14 mouse cellular contexts compared by ENCODE assay signal in genomic region chr17:32365296-32365695, GRCm38 (mm10). TPM values are rescaled to one million over a fixed set of nuclear protein-coding genes. Genes with fewer than 3 reads are reported as not detected.
DNase-seq lines count a peak whose midpoint lies in the region; ATAC-seq and TF ChIP-seq lines count a peak whose summit lies in the region.
"Had no signal": no experiment of that assay in that cellular context is flagged by ENCODE, and none has a peak within 500 bp of the region (broad histone marks: within the 10 kb centered on the region; RNA-seq: fewer than 3 reads in every experiment).

No protein-coding gene starts in this region.

- peak overlapping the region; percentile 89 for H3K4me3 ChIP-seq in gastrocnemius, adult 2 months
- H3K4me3 ChIP-seq in lung, postnatal 0 days (ENCODE audit: low read depth, low read length), result no peak overlapping the region
- H3K4me3 ChIP-seq in limb, embryonic 13.5 days, result no peak overlapping the region
- H3K4me3 ChIP-seq in neural tube, embryonic 13.5 days, result no peak overlapping the region

- H3K27ac ChIP-seq in gastrocnemius, adult 2 months, result peak overlapping the region; percentile 87
- 0 out of 2 replicates have a peak overlapping the region, but pooled peaks have one; percentile 5 for H3K27ac ChIP-seq in lung, postnatal 0 days (ENCODE audit: low read length)
- H3K27ac ChIP-seq in limb, embryonic 13.5 days, result no peak overlapping the region
- peak overlapping the region; percentile 72 for H3K27ac ChIP-seq in neural tube, embryonic 13.5 days (replicated peaks)

- H3K4me1 ChIP-seq in lung, postnatal 0 days (ENCODE audit: insufficient read depth, low read depth, low read length), result peaks cover 15% of the 10 kb centered on the region; the same call in 1 of the 2 replicates
- peaks cover 29% of the 10 kb centered on the region for H3K4me1 ChIP-seq in limb, embryonic 13.5 days
- peaks cover 33% of the 10 kb centered on the region for H3K4me1 ChIP-seq in neural tube, embryonic 13.5 days (replicated peaks)

- no peaks in the 10 kb centered on the region for H3K27me3 ChIP-seq in lung, postnatal 0 days (replicated peaks; ENCODE audit: insufficient read depth, low read length)
- H3K27me3 ChIP-seq in limb, embryonic 13.5 days, result no peaks in the 10 kb centered on the region
- H3K27me3 ChIP-seq in neural tube, embryonic 13.5 days, result no peaks in the 10 kb centered on the region

- no peak overlapping the region for H3K9ac ChIP-seq in lung, postnatal 0 days (replicated peaks; ENCODE audit: low read depth)
- H3K9ac ChIP-seq in limb, embryonic 13.5 days, result no peak overlapping the region
- no peak overlapping the region for H3K9ac ChIP-seq in neural tube, embryonic 13.5 days

- intact Hi-C loops in gastrocnemius, adult 2 months (cut with DNase I), result no loop called here

- WGBS in lung, postnatal 0 days, result 82% methylated on average over 1 of the region's 1 CpGs
- WGBS in limb, embryonic 13.5 days, result 83% methylated on average over 1 of the region's 1 CpGs
- 88% methylated on average over 1 of the region's 1 CpGs for whole genome bisulfite sequencing in neural tube, embryonic 13.5 days

- ATAC-seq in lung, postnatal 0 days, result no peak
- ATAC-seq in limb, embryonic 13.5 days (ENCODE audit: low FRiP score, low read depth), result no peak
- ATAC-seq in neural tube, embryonic 13.5 days (ENCODE audit: low read depth), result no peak

- no peak for DNase-seq in gastrocnemius, adult 2 months
- DNase-seq in gastrocnemius, postnatal 4 days (ENCODE audit: low spot score in 2 of 2), result no peak
- no peak for DNase-seq in lung, postnatal 0 days (ENCODE audit: low spot score)
- DNase-seq in lung, adult 18-20 months, result no peak
- no peak for DNase-seq in gastrocnemius, postnatal 25 days
- DNase-seq in lung, postnatal 36 days, result no peak
- DNase-seq: B cell, adult 2 months; cerebellum, postnatal 14 days; gastrocnemius, postnatal 10 days; thymus, postnatal 36 days had no signal

- TF ChIP-seq CTCF in gastrocnemius, adult 2 months (IDR thresholded peaks at IDR 0.05), result no peak
- TF ChIP-seq CTCF in lung, postnatal 0 days (IDR thresholded peaks at IDR 0.05), result no peak

- no peak for TF ChIP-seq EP300 in lung, postnatal 0 days (IDR thresholded peaks at IDR 0.05)

- H3K4me2 ChIP-seq in lung, postnatal 0 days (replicated peaks; ENCODE audit: low read depth, low read length), result no peak overlapping the region
- H3K4me2 ChIP-seq in limb, embryonic 13.5 days (replicated peaks), result peak overlapping the region; percentile 57; the same call in 1 of the 2 replicates
- H3K4me2 ChIP-seq in neural tube, embryonic 13.5 days, result no peak overlapping the region

- H3K9me3 ChIP-seq in lung, postnatal 0 days (ENCODE audit: low read length), result no peaks in the 10 kb centered on the region
- H3K9me3 ChIP-seq in limb, embryonic 13.5 days, result no peaks in the 10 kb centered on the region
- H3K9me3 ChIP-seq in neural tube, embryonic 13.5 days, result no peaks in the 10 kb centered on the region

- peaks cover 13% of the 10 kb centered on the region; the same call in 1 of the 2 replicates for H3K36me3 ChIP-seq in lung, postnatal 0 days (ENCODE audit: insufficient read depth, low read length)
- peaks cover 26% of the 10 kb centered on the region for H3K36me3 ChIP-seq in limb, embryonic 13.5 days
- H3K36me3 ChIP-seq in neural tube, embryonic 13.5 days, result peaks cover 43% of the 10 kb centered on the region

RNA-seq across cellular contexts. Expression of gene Akap8l, which starts 14.9 kb away (rescaled TPM):
- 10 to 100 TPM; 34.5 to 43.4 TPM for total RNA-seq in gastrocnemius, adult 2 months (2021)
- 10 to 100 TPM; 36.7 to 50.5 TPM for total RNA-seq in gastrocnemius, postnatal 4 days (2021)
- 59.9 and 66.3 TPM in 2 replicates for polyA plus RNA-seq in lung, postnatal 0 days (2015; fragmentation: Nextera tagmentation; extraction: Ambion mirVana)
- polyA plus RNA-seq in limb, embryonic 13.5 days (2015; fragmentation: Nextera tagmentation; extraction: Ambion mirVana), result 106 and 116 TPM in 2 replicates
- polyA plus RNA-seq in neural tube, embryonic 13.5 days (2015; fragmentation: Nextera tagmentation; extraction: Ambion mirVana), result 153 and 154 TPM in 2 replicates
- 10 to 100 TPM; 26.0 to 33.3 TPM for total RNA-seq in gastrocnemius, postnatal 25 days (2021)

RNA-seq across cellular contexts. Expression of gene Wiz, which starts 23.9 kb away (rescaled TPM):
- 10 to 100 TPM; 13.0 to 13.7 TPM for total RNA-seq in gastrocnemius, adult 2 months (2021)
- 10 to 100 TPM; 32.6 to 34.3 TPM for total RNA-seq in gastrocnemius, postnatal 4 days (2021)
- 12.1 and 12.8 TPM in 2 replicates for polyA plus RNA-seq in lung, postnatal 0 days (2015; fragmentation: Nextera tagmentation; extraction: Ambion mirVana)
- 23.4 and 25.2 TPM in 2 replicates for polyA plus RNA-seq in limb, embryonic 13.5 days (2015; fragmentation: Nextera tagmentation; extraction: Ambion mirVana)
- polyA plus RNA-seq in neural tube, embryonic 13.5 days (2015; fragmentation: Nextera tagmentation; extraction: Ambion mirVana), result 33.2 and 39.8 TPM in 2 replicates
- 10 to 100 TPM; 10.9 TPM for total RNA-seq in gastrocnemius, postnatal 25 days (2021)

RNA-seq across cellular contexts. Expression of gene Rasal3, which starts 38.1 kb away (rescaled TPM):
- under 1 TPM; 0.06 to 0.31 TPM for total RNA-seq in gastrocnemius, adult 2 months (2021)
- total RNA-seq in gastrocnemius, postnatal 4 days (2021), result 1 to 10 TPM in 1 of 2 experiments, under 1 TPM in 1; 0.47 to 1.5 TPM
- 0.79 and 1.2 TPM in 2 replicates for polyA plus RNA-seq in lung, postnatal 0 days (2015; fragmentation: Nextera tagmentation; extraction: Ambion mirVana)
- 0.85 and 1.1 TPM in 2 replicates for polyA plus RNA-seq in limb, embryonic 13.5 days (2015; fragmentation: Nextera tagmentation; extraction: Ambion mirVana)
- polyA plus RNA-seq in neural tube, embryonic 13.5 days (2015; fragmentation: Nextera tagmentation; extraction: Ambion mirVana), result 0.54 and 0.71 TPM in 2 replicates
- total RNA-seq in gastrocnemius, postnatal 25 days (2021), result under 1 TPM in 1 of 2 experiments, not detected in 1; 0.27 TPM

RNA-seq across cellular contexts. Expression of gene Akap8, which starts 44.3 kb away (rescaled TPM):
- total RNA-seq in gastrocnemius, adult 2 months (2021), result 10 to 100 TPM; 33.2 to 40.2 TPM
- total RNA-seq in gastrocnemius, postnatal 4 days (2021), result 10 to 100 TPM; 50.8 to 75.1 TPM
- polyA plus RNA-seq in lung, postnatal 0 days (2015; fragmentation: Nextera tagmentation; extraction: Ambion mirVana), result 30.2 and 34.0 TPM in 2 replicates
- 110 and 123 TPM in 2 replicates for polyA plus RNA-seq in limb, embryonic 13.5 days (2015; fragmentation: Nextera tagmentation; extraction: Ambion mirVana)
- polyA plus RNA-seq in neural tube, embryonic 13.5 days (2015; fragmentation: Nextera tagmentation; extraction: Ambion mirVana), result 95.9 and 104 TPM in 2 replicates
- total RNA-seq in gastrocnemius, postnatal 25 days (2021), result 10 to 100 TPM; 28.2 to 37.0 TPM

RNA-seq across cellular contexts. Expression of gene Pglyrp2, which starts 58.7 kb away (rescaled TPM):
- not detected for total RNA-seq in gastrocnemius, adult 2 months (2021)
- total RNA-seq in gastrocnemius, postnatal 4 days (2021), result under 1 TPM in 1 of 2 experiments, not detected in 1; 0.60 TPM
- polyA plus RNA-seq in lung, postnatal 0 days (2015; fragmentation: Nextera tagmentation; extraction: Ambion mirVana), result 0.05 TPM in 1 of 2 replicates, not detected in the other
- 0.09 TPM in 2 replicates for polyA plus RNA-seq in limb, embryonic 13.5 days (2015; fragmentation: Nextera tagmentation; extraction: Ambion mirVana)
- polyA plus RNA-seq in neural tube, embryonic 13.5 days (2015; fragmentation: Nextera tagmentation; extraction: Ambion mirVana), result not detected in 2 replicates
- total RNA-seq in gastrocnemius, postnatal 25 days (2021), result not detected
- total RNA-seq: gastrocnemius, postnatal 10 days; midbrain, postnatal 0 days had no signal
- polyA plus RNA-seq: lung, embryonic 16.5 days; midbrain, postnatal 0 days had no signal
